Mouse (Mus musculus): ENCODE measurements at regions not wholly inside any gene's neighbourhood (a gene's known extent, or its start where the extent isn't known, plus 50 kb on each side); places are given as distances from the start of the nearest gene placed in this dataset.
A peak's percentile ranks its signal among the peaks of the same experiment; 100 is the strongest.

DNA sequence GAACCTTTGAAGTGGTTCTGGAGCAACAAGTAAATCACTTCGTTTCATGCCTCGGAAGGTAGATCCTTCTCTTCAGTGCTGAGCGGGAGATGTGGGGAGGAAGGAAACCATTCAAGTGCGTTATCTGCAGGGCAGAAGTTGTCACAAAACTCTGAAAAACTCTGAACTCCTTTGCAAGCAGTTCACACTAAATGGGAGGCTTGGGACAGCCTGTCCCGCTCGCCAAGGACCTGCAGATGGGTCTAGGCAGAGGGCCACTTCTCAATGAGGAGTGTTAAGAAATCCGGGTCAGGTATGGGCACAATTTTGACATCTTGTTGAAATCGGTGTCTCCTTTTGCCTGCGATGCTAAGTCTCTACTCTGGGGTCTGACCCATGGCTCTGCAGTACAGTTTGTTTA, 58.6 kb upstream of the Gm10295 start:
- DNase-seq, result peak in 1 of 2 experiments; percentile 39

- peak in 1 of 2 experiments; percentile 51 for DNase-seq
Observed at GRCm38 (mm10) chr7:71409061-71409460, 57.8 kb upstream of the Gm10295 start.

DNA sequence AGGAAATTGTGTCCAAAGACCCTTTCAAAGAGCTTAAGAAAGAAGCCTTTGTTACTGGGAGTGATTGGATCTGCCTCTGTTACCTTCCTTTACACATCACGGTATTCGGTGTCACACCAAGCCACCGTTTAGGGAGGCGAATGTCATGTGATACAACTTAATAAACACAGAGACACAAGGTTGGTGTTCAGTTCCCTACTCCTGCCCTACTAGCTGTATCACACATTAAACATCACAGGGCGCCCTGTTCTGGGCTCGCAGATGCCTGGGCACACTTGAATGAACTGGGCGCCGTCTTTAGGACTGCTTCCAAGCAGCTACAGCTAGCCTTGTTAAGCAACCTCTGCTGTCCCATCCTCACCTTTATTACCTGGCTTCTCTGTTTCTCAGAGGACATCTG, 55.0 kb upstream of the Gm10295 start:
- DNase-seq, result no peak

All from kidney, postnatal 4 days (tissue).